Mouse (Mus musculus): ENCODE data around the gene Xpo4. TPM values are rescaled to one million over a fixed set of nuclear protein-coding genes. Genes with fewer than 3 reads are reported as not detected.
A peak's percentile ranks its signal among the peaks of the same experiment; 100 is the strongest.
"Not testable (repeated sequence)": the region's sequence is repeated elsewhere in the genome, so short reads cannot be mapped to it uniquely, and the experiment has no call there.

The Xpo4 gene
- polyA plus RNA-seq, 1 experiment from 2014 or later, result 13.1 TPM

DNA sequence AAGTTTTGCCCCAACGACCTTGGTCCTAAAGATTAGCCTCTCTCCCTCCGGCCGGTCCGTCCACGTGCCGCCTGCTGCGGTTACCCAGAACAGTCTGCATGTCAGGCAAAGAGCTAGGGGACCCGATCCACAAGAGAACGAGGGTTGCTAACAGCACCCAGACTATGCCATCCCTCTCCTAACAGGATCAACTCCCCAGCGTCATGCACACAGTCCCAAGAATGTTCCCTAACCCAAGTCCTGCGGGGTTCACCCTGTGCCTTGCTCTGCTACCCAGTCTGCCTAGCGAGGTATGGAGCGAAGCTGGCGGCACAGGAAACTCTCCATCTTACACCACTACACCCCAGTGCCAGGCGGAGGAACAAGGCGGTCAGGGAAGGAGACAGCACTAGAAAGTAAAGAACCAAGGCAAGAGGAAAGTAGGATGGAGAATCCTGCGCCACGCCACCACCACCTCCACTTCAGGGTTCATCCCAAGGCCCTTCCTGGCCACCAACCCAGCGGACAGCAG, 864 bp downstream of the Xpo4 start:
- Histone ChIP-seq H3K4me2 (ENCODE audit: low read length) (peak overlapping the region; percentile 98), H3K27me3 (replicated peaks; ENCODE audit: control insufficient read depth, insufficient read depth, low read length) (no peaks in the 10 kb centered on the region), H3K36me3 (ENCODE audit: control insufficient read depth, insufficient read depth) (no peaks in the 10 kb centered on the region), H3K9ac (replicated peaks; ENCODE audit: low read depth, low read length) (peak overlapping the region; percentile 73), H3K4me1 (replicated peaks; ENCODE audit: control insufficient read depth, insufficient read depth, low read length) (peaks cover 14% of the 10 kb centered on the region), H3K4me3 (replicated peaks; ENCODE audit: low read length) (peak overlapping the region; percentile 55), H3K9me3 (ENCODE audit: control insufficient read depth, low read length) (no peaks in the 10 kb centered on the region), H3K27ac (ENCODE audit: low read length) (peak overlapping the region; percentile 91)
- WGBS, result under 1% methylated on average over 19 of the region's 19 CpGs
- ATAC-seq, result peak; percentile 53

DNA sequence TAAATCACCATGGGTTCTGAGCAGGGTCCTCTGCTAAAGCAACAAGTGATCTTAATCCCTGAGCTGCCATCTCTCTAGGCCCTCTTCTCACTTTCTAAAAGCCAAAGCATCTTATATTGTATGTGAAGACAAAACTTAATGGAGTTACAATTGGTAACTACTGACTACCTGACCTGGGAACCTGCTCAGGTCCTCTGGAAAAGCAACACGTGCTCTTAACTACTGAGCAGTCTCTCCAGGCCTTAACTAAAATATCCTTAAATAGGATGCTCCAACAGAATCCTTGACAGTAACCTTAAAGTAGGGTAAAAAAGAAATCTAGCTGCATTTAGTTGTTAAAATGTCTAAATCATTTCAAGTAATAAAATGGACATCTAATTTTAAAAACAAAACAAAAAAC, 1.6 kb downstream of the Xpo4 start:
- Histone ChIP-seq H3K27me3 (replicated peaks; ENCODE audit: control insufficient read depth, insufficient read depth, low read length) (no peaks in the 10 kb centered on the region), H3K9me3 (ENCODE audit: control insufficient read depth, low read length) (no peaks in the 10 kb centered on the region), H3K27ac (ENCODE audit: low read length) (no peak overlapping the region), H3K4me3 (replicated peaks; ENCODE audit: low read length) (no peak overlapping the region; the same call in 1 of the 2 replicates), H3K4me1 (replicated peaks; ENCODE audit: control insufficient read depth, insufficient read depth, low read length) (peaks cover 14% of the 10 kb centered on the region), H3K36me3 (ENCODE audit: control insufficient read depth, insufficient read depth) (no peaks in the 10 kb centered on the region), H3K4me2 (ENCODE audit: low read length) (peak overlapping the region; percentile 98), H3K9ac (replicated peaks; ENCODE audit: low read depth, low read length) (no peak overlapping the region)
- ATAC-seq, result no peak
- 28% methylated on average over 1 of the region's 1 CpGs for WGBS

DNA sequence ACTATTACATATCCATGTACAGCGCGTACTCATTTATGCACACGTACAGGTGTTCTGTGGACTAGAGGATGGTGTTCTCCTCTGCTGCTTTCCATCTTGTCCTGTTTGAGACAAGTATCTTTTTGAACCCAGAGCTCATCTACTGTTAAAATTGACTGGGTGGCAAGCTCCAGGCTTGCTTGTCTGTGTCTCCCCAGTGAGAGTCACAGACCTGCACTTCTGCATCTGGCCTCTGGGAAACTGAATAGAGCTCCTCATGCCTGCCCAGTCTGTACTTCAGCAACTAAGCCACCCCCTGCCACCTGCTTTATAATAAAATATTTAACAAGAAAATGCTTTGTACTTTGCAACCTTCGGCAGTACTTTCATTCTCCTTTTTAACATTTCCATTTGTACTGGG, 6.9 kb downstream of the Xpo4 start:
- Histone ChIP-seq H3K4me2 (ENCODE audit: low read length) (no peak overlapping the region), H3K4me3 (replicated peaks; ENCODE audit: low read length) (no peak overlapping the region), H3K9ac (replicated peaks; ENCODE audit: low read depth, low read length) (no peak overlapping the region), H3K36me3 (ENCODE audit: control insufficient read depth, insufficient read depth) (no peaks in the 10 kb centered on the region), H3K9me3 (ENCODE audit: control insufficient read depth, low read length) (no peaks in the 10 kb centered on the region), H3K27me3 (replicated peaks; ENCODE audit: control insufficient read depth, insufficient read depth, low read length) (no peaks in the 10 kb centered on the region), H3K27ac (ENCODE audit: low read length) (no peak overlapping the region), H3K4me1 (replicated peaks; ENCODE audit: control insufficient read depth, insufficient read depth, low read length) (no peaks in the 10 kb centered on the region)
- no peak for ATAC-seq
- 98% methylated on average over 4 of the region's 4 CpGs for WGBS

DNA sequence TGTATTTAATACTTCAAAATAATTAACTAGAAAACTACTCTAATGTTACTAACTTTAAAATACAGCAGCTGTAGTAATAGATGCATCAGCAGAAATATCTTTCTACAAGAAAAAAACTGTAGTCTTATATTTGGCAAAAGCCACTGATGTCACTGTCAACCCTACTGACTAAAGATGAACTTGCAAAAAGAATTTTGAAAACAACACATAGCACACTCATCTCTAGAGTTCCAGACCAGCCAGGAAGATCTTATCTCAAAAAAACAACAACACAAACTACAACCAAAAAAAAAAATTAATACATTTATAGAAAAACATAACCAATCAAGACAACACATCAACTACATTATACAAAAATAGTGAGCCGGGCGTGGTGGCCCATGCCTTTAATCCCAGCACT, 7.7 kb downstream of the Xpo4 start:
- no peak for ATAC-seq
- H3K4me3 ChIP-seq (replicated peaks; ENCODE audit: low read length), result no peak overlapping the region
- no peak overlapping the region for H3K27ac ChIP-seq (ENCODE audit: low read length)
- WGBS, result 99% methylated on average over 2 of the region's 2 CpGs
- no peaks in the 10 kb centered on the region for H3K4me1 ChIP-seq (replicated peaks; ENCODE audit: control insufficient read depth, insufficient read depth, low read length)
- no peaks in the 10 kb centered on the region for H3K9me3 ChIP-seq (ENCODE audit: control insufficient read depth, low read length)
- H3K9ac ChIP-seq (replicated peaks; ENCODE audit: low read depth, low read length), result no peak overlapping the region
- no peak overlapping the region for H3K4me2 ChIP-seq (ENCODE audit: low read length)
- H3K36me3 ChIP-seq (ENCODE audit: control insufficient read depth, insufficient read depth), result no peaks in the 10 kb centered on the region
- H3K27me3 ChIP-seq (replicated peaks; ENCODE audit: control insufficient read depth, insufficient read depth, low read length), result no peaks in the 10 kb centered on the region

DNA sequence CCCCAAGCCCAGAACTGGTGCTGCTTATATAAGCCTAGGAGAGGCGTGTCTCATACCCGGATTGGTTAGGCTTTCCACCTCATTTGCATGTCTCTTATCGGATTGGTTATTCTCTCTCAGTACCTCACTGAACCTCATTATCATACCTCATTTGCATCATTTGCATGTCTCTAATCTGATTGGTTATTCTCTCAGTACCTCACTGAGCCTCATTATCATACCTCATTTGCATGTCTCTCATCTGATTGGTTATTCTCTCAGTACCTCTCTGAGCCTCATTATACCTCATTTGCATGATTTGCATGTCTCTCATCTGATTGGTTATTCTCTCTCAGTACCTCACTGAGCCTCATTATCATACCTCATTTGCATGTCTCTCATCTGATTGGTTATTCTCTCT, 8.7 kb downstream of the Xpo4 start:
- H3K9me3 ChIP-seq (ENCODE audit: control insufficient read depth, low read length); H3K27me3 ChIP-seq (replicated peaks; ENCODE audit: control insufficient read depth, insufficient read depth, low read length); ATAC-seq; H3K4me1 ChIP-seq (replicated peaks; ENCODE audit: control insufficient read depth, insufficient read depth, low read length); H3K4me2 ChIP-seq (ENCODE audit: low read length); H3K27ac ChIP-seq (ENCODE audit: low read length); H3K4me3 ChIP-seq (replicated peaks; ENCODE audit: low read length); H3K9ac ChIP-seq (replicated peaks; ENCODE audit: low read depth, low read length); H3K36me3 ChIP-seq (ENCODE audit: control insufficient read depth, insufficient read depth): not testable (repeated sequence)
- WGBS, result 94% methylated on average over 3 of the region's 3 CpGs

DNA sequence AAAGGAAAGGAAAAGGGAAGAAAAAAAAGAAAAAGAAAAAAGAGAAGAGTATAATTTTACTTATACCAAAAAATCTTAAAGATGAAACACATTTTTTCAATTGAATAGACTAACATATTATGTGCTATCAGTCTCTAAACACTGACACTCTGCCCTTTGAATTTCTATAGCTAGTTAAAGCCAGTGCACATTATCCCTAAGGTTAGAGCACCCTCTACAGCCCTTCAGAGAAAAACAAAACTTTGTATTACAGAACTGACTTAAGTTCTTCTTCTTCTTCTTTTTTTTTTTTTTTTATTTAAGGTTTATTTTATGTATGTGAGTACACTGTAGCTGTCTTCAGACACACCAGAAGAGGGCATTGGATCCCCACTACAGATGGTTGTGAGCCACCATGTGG, 15.7 kb downstream of the Xpo4 start:
- no peak for ATAC-seq
- no peaks in the 10 kb centered on the region for H3K4me1 ChIP-seq (replicated peaks; ENCODE audit: control insufficient read depth, insufficient read depth, low read length)
- no peaks in the 10 kb centered on the region for H3K9me3 ChIP-seq (ENCODE audit: control insufficient read depth, low read length)
- no peak overlapping the region for H3K9ac ChIP-seq (replicated peaks; ENCODE audit: low read depth, low read length)
- H3K27me3 ChIP-seq (replicated peaks; ENCODE audit: control insufficient read depth, insufficient read depth, low read length), result no peaks in the 10 kb centered on the region
- no peak overlapping the region for H3K27ac ChIP-seq (ENCODE audit: low read length)
- H3K36me3 ChIP-seq (ENCODE audit: control insufficient read depth, insufficient read depth), result no peaks in the 10 kb centered on the region
- no peak overlapping the region for H3K4me2 ChIP-seq (ENCODE audit: low read length)
- no peak overlapping the region for H3K4me3 ChIP-seq (replicated peaks; ENCODE audit: low read length)

DNA sequence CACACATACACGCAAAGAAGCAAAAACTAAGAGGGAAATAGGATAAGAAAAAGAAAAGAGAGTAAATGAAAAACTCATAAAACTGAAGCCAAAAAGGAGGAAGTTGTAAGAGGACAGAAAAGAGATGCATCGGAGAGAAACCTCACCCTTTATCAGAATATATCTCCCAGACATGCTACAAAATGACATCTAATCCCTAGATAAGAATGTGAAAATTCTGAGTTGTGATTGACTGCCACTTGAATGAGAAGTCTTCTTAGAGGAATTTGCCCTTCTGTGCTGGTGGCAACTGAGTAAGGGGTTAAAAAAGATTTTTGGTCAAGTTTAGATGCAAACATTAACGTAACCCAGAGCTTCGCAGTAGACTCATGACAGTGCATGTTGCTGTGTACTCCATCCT, 19.1 kb downstream of the Xpo4 start:
- WGBS, result 94% methylated on average over 4 of the region's 4 CpGs
- Histone ChIP-seq H3K4me1 (replicated peaks; ENCODE audit: control insufficient read depth, insufficient read depth, low read length) (no peaks in the 10 kb centered on the region), H3K4me3 (replicated peaks; ENCODE audit: low read length) (no peak overlapping the region), H3K27ac (ENCODE audit: low read length) (no peak overlapping the region), H3K9ac (replicated peaks; ENCODE audit: low read depth, low read length) (no peak overlapping the region), H3K36me3 (ENCODE audit: control insufficient read depth, insufficient read depth) (0 out of 2 replicates have a peak, but pooled peaks cover 2% of the 10 kb centered on the region), H3K9me3 (ENCODE audit: control insufficient read depth, low read length) (no peaks in the 10 kb centered on the region), H3K4me2 (ENCODE audit: low read length) (no peak overlapping the region), H3K27me3 (replicated peaks; ENCODE audit: control insufficient read depth, insufficient read depth, low read length) (no peaks in the 10 kb centered on the region)
- no peak for ATAC-seq

DNA sequence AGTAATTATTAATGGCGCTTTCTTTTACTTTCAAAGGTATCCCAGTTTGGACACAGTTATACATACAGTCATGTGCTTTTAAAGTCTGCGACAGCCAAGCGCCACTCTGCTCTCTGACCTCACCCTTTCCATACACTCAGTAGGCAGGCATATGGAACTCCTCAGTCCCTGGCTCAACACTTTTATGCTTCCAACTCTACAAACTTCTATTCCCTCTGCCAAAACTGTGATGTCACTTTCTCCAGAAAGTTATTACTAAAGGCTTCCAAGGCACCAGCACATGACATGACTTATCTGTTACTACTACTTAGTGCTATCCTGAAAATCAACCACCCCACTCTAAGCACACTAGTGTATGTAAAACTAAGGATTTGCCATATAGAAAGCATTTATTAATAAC, 26.1 kb downstream of the Xpo4 start:
- no peak for ATAC-seq
- H3K27me3 ChIP-seq (replicated peaks; ENCODE audit: control insufficient read depth, insufficient read depth, low read length), result no peaks in the 10 kb centered on the region
- 98% methylated on average over 3 of the region's 3 CpGs for WGBS
- no peak overlapping the region for H3K9ac ChIP-seq (replicated peaks; ENCODE audit: low read depth, low read length)
- H3K4me3 ChIP-seq (replicated peaks; ENCODE audit: low read length), result no peak overlapping the region
- H3K4me1 ChIP-seq (replicated peaks; ENCODE audit: control insufficient read depth, insufficient read depth, low read length), result no peaks in the 10 kb centered on the region
- no peak overlapping the region for H3K4me2 ChIP-seq (ENCODE audit: low read length)
- H3K27ac ChIP-seq (ENCODE audit: low read length), result no peak overlapping the region
- H3K9me3 ChIP-seq (ENCODE audit: control insufficient read depth, low read length), result no peaks in the 10 kb centered on the region
- 0 out of 2 replicates have a peak, but pooled peaks cover 2% of the 10 kb centered on the region for H3K36me3 ChIP-seq (ENCODE audit: control insufficient read depth, insufficient read depth)

DNA sequence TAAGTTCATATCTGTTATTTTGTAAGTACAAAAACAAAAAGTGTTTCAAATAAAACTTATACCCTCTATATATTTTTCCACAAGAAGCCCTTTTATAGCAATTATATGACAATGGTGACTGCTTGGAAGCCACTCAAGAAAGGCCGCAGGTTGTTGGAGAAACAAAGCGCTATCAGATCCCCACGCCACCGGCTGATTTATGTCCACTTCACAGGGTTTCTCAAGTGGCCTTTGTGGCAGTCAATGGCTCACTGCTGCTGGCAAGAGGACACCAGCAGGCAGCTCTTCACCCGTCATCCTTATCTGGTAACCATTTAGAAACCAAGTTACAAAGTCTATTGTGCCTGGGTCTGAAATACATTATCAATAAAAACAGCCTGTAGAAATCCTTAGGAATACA, 31.1 kb downstream of the Xpo4 start:
- H3K4me1 ChIP-seq (replicated peaks; ENCODE audit: control insufficient read depth, insufficient read depth, low read length), result no peaks in the 10 kb centered on the region
- H3K27ac ChIP-seq (ENCODE audit: low read length), result no peak overlapping the region
- no peak overlapping the region for H3K4me2 ChIP-seq (ENCODE audit: low read length)
- H3K4me3 ChIP-seq (replicated peaks; ENCODE audit: low read length), result no peak overlapping the region
- no peaks in the 10 kb centered on the region for H3K36me3 ChIP-seq (ENCODE audit: control insufficient read depth, insufficient read depth)
- no peaks in the 10 kb centered on the region for H3K9me3 ChIP-seq (ENCODE audit: control insufficient read depth, low read length)
- H3K9ac ChIP-seq (replicated peaks; ENCODE audit: low read depth, low read length), result no peak overlapping the region
- 56% methylated on average over 5 of the region's 5 CpGs for WGBS
- H3K27me3 ChIP-seq (replicated peaks; ENCODE audit: control insufficient read depth, insufficient read depth, low read length), result no peaks in the 10 kb centered on the region
- ATAC-seq, result no peak

DNA sequence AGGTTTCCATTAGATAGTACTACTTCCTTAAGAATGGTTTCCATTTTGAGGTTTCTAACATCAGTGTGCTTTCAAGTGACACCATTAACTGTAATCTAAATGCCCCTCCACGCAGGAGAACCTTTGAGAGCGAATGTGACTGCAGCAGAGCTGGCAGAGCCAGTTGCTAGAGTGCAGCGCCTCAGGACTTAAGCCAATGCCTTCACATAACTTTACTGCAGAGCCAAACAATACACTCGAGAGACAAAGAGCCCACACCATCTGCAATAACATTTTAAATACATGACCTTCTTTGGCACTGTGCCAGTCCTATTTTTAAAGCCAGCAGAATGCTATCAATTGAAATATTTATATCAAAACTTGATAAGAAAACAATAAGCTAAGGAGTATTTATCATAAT, 35.6 kb downstream of the Xpo4 start:
- Histone ChIP-seq H3K27ac (ENCODE audit: low read length) (no peak overlapping the region), H3K9ac (replicated peaks; ENCODE audit: low read depth, low read length) (no peak overlapping the region), H3K4me2 (ENCODE audit: low read length) (no peak overlapping the region), H3K4me1 (replicated peaks; ENCODE audit: control insufficient read depth, insufficient read depth, low read length) (no peaks in the 10 kb centered on the region), H3K27me3 (replicated peaks; ENCODE audit: control insufficient read depth, insufficient read depth, low read length) (no peaks in the 10 kb centered on the region), H3K9me3 (ENCODE audit: control insufficient read depth, low read length) (no peaks in the 10 kb centered on the region), H3K36me3 (ENCODE audit: control insufficient read depth, insufficient read depth) (peaks cover 10% of the 10 kb centered on the region), H3K4me3 (replicated peaks; ENCODE audit: low read length) (no peak overlapping the region)
- WGBS, result 74% methylated on average over 4 of the region's 4 CpGs
- ATAC-seq, result no peak
